Mouse (Mus musculus) spleen, adult 18-20 months (tissue): Measurements from ENCODE around the gene Olfr434.
"Not testable (repeated sequence)": the region's sequence is repeated elsewhere in the genome, so short reads cannot be mapped to it uniquely, and the experiment has no call there.

ENCODE experiments used
- DNase-seq, 2 experiments: peaks; one replicate each; pipeline ENCODE4 v3.0.0; 2022; ENCODE audit warnings: mixed read lengths in 2 of 2

Gene Olfr434

GRCm38 (mm10) chr6:43212873-43213272, at the start of gene Olfr434:
TSS of gene Olfr434 (plus strand) at chr6:43213021.
- not testable (repeated sequence) for DNase-seq

GRCm38 (mm10) chr6:43167246-43167645, 45.6 kb upstream of the Olfr434 start:
- no peak for DNase-seq

- no peak for DNase-seq
Measured at GRCm38 (mm10) chr6:43171840-43172239, 41.0 kb upstream of the Olfr434 start, which contains the start of gene Olfr13. TSS of gene Olfr13 (plus strand) at chr6:43172140.

GRCm38 (mm10) chr6:43178129-43178528, 34.7 kb upstream of the Olfr434 start:
- no peak for DNase-seq

GRCm38 (mm10) chr6:43178584-43179501, 34.0 kb upstream of the Olfr434 start:
- no peak for DNase-seq

- no peak for DNase-seq
Measured at GRCm38 (mm10) chr6:43190986-43191385, 21.8 kb upstream of the Olfr434 start.

- DNase-seq, result no peak
Measured at GRCm38 (mm10) chr6:43196781-43197180, 16.0 kb upstream of the Olfr434 start, which contains the start of gene Olfr435. TSS of gene Olfr435 (plus strand) at chr6:43197146.

- DNase-seq, result no peak
Measured at GRCm38 (mm10) chr6:43198094-43198493, 14.7 kb upstream of the Olfr434 start.

GRCm38 (mm10) chr6:43202786-43203185, 10.0 kb upstream of the Olfr434 start:
- DNase-seq, result no peak

GRCm38 (mm10) chr6:43205355-43205754, 7.5 kb upstream of the Olfr434 start:
- no peak for DNase-seq

- DNase-seq, result not testable (repeated sequence)
Measured at GRCm38 (mm10) chr6:43231255-43231654, 18.4 kb downstream of the Olfr434 start, which contains the start of gene Olfr47. TSS of gene Olfr47 (plus strand) at chr6:43231529.

GRCm38 (mm10) chr6:43242061-43242460, 29.2 kb downstream of the Olfr434 start:
- DNase-seq, result no peak

- DNase-seq, result no peak
Measured at GRCm38 (mm10) chr6:43247396-43247795, 34.6 kb downstream of the Olfr434 start.

GRCm38 (mm10) chr6:43252994-43253393, 40.2 kb downstream of the Olfr434 start:
- no peak for DNase-seq

GRCm38 (mm10) chr6:43254193-43254926, 41.5 kb downstream of the Olfr434 start:
- no peak for DNase-seq

GRCm38 (mm10) chr6:43260756-43261155, 47.9 kb downstream of the Olfr434 start:
- no peak for DNase-seq

- DNase-seq, result peak in 1 of 2 experiments; percentile 10
Measured at GRCm38 (mm10) chr6:43265363-43266041, 52.7 kb downstream of the Olfr434 start, which contains the start of gene Arhgef5. TSS of gene Arhgef5 (plus strand) at chr6:43265582.

GRCm38 (mm10) chr6:43266356-43266755, 53.5 kb downstream of the Olfr434 start:
- no peak for DNase-seq
